Mouse (Mus musculus) neural tube, embryonic 14.5 days (tissue): Measurements from ENCODE around the gene Lipa. TPM values are rescaled to one million over a fixed set of nuclear protein-coding genes. Genes with fewer than 3 reads are reported as not detected.

ENCODE experiments used
- ATAC-seq: fragments of 200-750 bp; cut with Nextera tagmentation; 2 replicates; pipeline ENCODE4 v1.8.0; 2017; ENCODE audit warnings: low read depth, mild to moderate bottlenecking, moderate TSS enrichment, moderate library complexity
- H3K27ac ChIP-seq: fragments of 300-500 bp; sonication (generic); 2 replicates; pipeline ENCODE4 v1.5.1; 2014; ENCODE audit warnings: low read depth, mild to moderate bottlenecking, control low read depth, low read length, moderate library complexity, mixed read lengths
- H3K27me3 ChIP-seq: fragments of 300-500 bp; sonication (generic); 2 replicates; pipeline ENCODE4 v1.6.1; 2014; ENCODE audit warnings: low read length; ENCODE audit not compliant: control insufficient read depth, insufficient read depth
- H3K36me3 ChIP-seq: fragments of 300-500 bp; sonication (generic); 2 replicates; pipeline ENCODE4 v1.6.1; 2014; ENCODE audit warnings: low read length, mixed read lengths; ENCODE audit not compliant: control insufficient read depth, insufficient read depth
- H3K4me1 ChIP-seq: fragments of 300-500 bp; sonication (generic); 2 replicates; pipeline ENCODE4 v1.6.1; 2014; ENCODE audit warnings: low read length; ENCODE audit not compliant: control insufficient read depth, insufficient read depth
- H3K4me2 ChIP-seq: fragments of 300-500 bp; sonication (generic); 2 replicates; pipeline ENCODE4 v1.6.1; 2014; ENCODE audit warnings: mild to moderate bottlenecking, low read depth, low read length, control low read depth
- H3K4me3 ChIP-seq: fragments of 300-500 bp; sonication (generic); 2 replicates; pipeline ENCODE4 v1.5.1; 2014; ENCODE audit warnings: low read depth, low read length, control low read depth, mixed read lengths
- H3K9ac ChIP-seq: fragments of 300-500 bp; sonication (generic); replicated peaks from 2 replicates; pipeline ENCODE4 v1.6.1; 2014; ENCODE audit warnings: low read depth, mild to moderate bottlenecking, control low read depth, low read length, mixed read lengths
- H3K9me3 ChIP-seq: fragments of 300-500 bp; sonication (generic); 2 replicates; pipeline ENCODE4 v1.6.1; 2016; ENCODE audit warnings: low read length; ENCODE audit not compliant: control insufficient read depth
- WGBS: fragments of 180-500 bp; shearing (Covaris S2); extraction: QIAGEN DNeasy Blood & Tissue Kit; methylation state at CpG from one replicate; pipeline ENCODE4 v1.1.7; 2014; 5-methylcytosine and 5-hydroxymethylcytosine counted together
- polyA plus RNA-seq: library from polyadenylated mRNA; unstranded; fragments of >200 nt; fragmentation: Nextera tagmentation; extraction: Ambion mirVana; gene quantifications from 2 replicates; pipeline ENCODE4 v1.2.1, GENCODE M21; 2014

The Lipa gene
- polyA plus RNA-seq, 1 experiment from 2014 or later = 17.0 TPM

DNA sequence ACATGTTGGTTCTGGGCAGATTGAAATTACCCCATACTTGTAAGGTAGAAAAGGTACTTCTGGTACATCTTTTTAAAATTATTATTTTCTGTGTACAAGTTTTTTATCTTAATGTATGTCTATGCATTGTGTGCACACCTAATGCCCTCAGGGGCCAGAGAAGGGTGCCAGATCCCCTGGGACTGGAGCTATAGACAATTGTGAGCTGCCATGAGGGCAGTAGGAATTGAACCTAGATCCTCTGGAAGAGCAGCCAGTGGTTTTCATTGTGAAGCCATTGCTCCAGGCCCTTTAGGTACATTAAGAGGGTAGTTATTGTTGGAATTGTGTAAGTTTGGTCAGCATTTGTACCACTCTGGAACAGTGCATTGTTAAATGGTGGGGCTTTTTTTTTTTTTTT lies 26.8 kb upstream of the Lipa start:
- Histone ChIP-seq H3K4me3 (no peak overlapping the region), H3K4me1 (no peaks in the 10 kb centered on the region; the same call in 1 of the 2 replicates), H3K27me3 (no peaks in the 10 kb centered on the region), H3K9me3 (no peaks in the 10 kb centered on the region), H3K9ac (no peak overlapping the region), H3K27ac (no peak overlapping the region), H3K36me3 (no peaks in the 10 kb centered on the region), H3K4me2 (no peak overlapping the region)
- ATAC-seq = no peak

DNA sequence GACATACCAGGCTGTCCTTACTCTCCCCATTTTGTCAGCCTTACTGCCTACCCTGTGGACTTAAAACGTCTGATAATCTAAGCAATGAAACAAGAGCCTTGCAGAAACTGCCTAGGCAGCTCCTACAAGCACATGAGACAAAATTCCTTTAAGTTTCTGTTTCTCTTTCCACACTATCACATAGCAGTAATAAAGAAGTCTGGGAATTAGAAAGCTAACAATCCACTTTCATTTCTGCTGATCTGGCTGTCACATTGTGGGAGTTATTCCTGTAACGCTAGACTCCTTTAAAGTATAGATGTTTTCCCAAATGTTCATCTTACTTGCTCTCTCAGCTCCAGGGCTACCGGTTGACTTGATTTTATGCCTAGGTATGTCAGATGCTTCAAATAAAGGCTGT lies 26.2 kb upstream of the Lipa start:
- Histone ChIP-seq H3K27ac (no peak overlapping the region), H3K9me3 (no peaks in the 10 kb centered on the region), H3K4me3 (no peak overlapping the region), H3K36me3 (no peaks in the 10 kb centered on the region), H3K4me1 (no peaks in the 10 kb centered on the region; the same call in 1 of the 2 replicates), H3K27me3 (no peaks in the 10 kb centered on the region), H3K9ac (no peak overlapping the region), H3K4me2 (no peak overlapping the region)
- ATAC-seq = no peak
- 87% methylated on average over 3 of the region's 3 CpGs for WGBS

DNA sequence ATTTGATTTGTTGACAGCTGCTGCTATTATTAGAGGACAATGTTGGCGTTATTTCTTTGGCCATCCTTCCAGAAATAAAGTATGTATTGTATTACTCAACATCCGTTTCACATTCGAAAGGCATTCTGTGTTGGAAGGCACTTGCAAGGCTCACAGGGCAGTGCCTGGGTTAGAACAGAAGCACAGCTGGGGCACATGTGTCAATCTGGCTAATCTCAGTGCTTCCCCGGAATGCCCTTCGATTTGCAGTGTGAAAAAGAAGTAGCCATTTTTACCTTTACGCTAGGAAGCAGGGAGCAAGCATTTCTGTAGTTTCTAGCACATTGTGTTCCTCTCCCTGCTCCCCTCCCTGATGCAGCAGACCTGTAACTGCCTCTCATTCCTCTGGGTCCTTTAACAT lies 25.7 kb upstream of the Lipa start:
- H3K9ac ChIP-seq = no peak overlapping the region
- 80% methylated on average over 6 of the region's 6 CpGs for WGBS
- no peak for ATAC-seq
- H3K36me3 ChIP-seq = no peaks in the 10 kb centered on the region
- no peak overlapping the region for H3K4me2 ChIP-seq
- no peaks in the 10 kb centered on the region for H3K27me3 ChIP-seq
- no peaks in the 10 kb centered on the region for H3K9me3 ChIP-seq
- no peak overlapping the region for H3K4me3 ChIP-seq
- H3K4me1 ChIP-seq = no peaks in the 10 kb centered on the region; the same call in 1 of the 2 replicates
- H3K27ac ChIP-seq = no peak overlapping the region

DNA sequence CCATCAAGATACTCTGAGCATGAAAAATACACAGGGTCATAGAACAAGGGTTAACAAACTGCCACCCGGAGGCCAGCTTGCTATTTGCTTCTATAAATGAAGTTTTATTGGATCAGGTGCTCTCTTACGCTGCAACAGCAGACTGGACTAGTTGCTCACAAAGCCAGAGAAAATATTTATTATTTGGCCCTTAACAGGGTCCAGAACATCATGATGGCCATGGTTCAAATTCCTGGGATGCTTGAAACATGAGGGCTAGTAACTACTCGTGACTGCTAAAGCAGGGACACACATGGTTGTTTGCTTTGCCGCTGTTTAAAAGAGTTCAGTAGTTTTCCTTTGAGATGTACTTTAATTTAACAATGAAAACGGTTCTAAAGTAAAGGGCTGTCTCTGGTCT lies 24.7 kb upstream of the Lipa start:
- H3K27ac ChIP-seq = no peak overlapping the region
- WGBS = 66% methylated on average over 5 of the region's 5 CpGs
- ATAC-seq = no peak
- H3K27me3 ChIP-seq = no peaks in the 10 kb centered on the region
- H3K4me3 ChIP-seq = no peak overlapping the region
- no peaks in the 10 kb centered on the region for H3K9me3 ChIP-seq
- H3K9ac ChIP-seq = no peak overlapping the region
- no peaks in the 10 kb centered on the region for H3K36me3 ChIP-seq
- no peaks in the 10 kb centered on the region; the same call in 1 of the 2 replicates for H3K4me1 ChIP-seq
- H3K4me2 ChIP-seq = no peak overlapping the region

DNA sequence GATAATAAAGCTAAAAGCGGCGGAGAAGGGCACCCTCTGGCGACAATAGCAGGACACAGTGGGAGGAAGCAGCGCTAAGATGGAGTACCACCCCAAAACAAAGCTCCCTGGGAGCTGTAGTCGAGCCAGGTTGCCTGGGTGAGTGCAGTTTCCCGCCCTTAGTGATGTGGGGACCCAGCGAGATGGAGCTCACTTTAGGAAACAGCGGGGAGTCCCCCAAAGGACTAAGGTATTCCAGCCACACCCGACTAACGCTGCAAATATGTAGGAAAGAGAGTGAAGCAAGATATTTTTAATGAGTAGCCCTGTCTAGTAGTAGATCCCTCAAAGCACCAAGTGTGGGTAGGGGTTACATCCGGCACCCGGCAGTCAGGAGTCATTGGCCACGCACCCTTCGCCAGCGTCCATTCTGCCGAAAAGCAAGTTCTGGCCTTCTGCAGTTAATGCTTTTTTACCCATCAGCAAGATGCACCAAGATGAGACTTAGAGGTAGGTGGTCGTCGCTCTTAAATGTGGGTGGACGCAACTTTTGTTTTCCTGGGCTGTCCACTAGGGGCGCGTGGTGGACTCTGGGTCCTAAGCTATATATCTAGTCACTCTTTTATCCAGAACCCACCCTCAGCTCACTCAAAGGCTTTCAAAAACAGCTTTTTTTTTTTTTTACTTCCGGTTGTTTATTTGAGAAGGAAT lies 23.4 kb upstream of the Lipa start, which contains the start of gene Ifit2:
Gene Ifit2, plus strand, starts transcription at position 161 of the 690 bp plus-strand sequence.
- no peaks in the 10 kb centered on the region; the same call in 1 of the 2 replicates for H3K4me1 ChIP-seq
- H3K4me2 ChIP-seq = peak within 1 kb of the TSS; percentile 73
- H3K36me3 ChIP-seq = no peaks in the 10 kb centered on the region
- WGBS = 3% methylated on average over 22 of the region's 22 CpGs
- 0 out of 2 replicates have a peak within 1 kb of the TSS, but pooled peaks have one; percentile 23 for H3K27ac ChIP-seq
- H3K27me3 ChIP-seq = no peaks in the 10 kb centered on the region
- H3K9ac ChIP-seq = peak within 1 kb of the TSS; percentile 25
- peak within 1 kb of the TSS; percentile 40 for H3K4me3 ChIP-seq
- ATAC-seq = peak; percentile 96
- no peaks in the 10 kb centered on the region for H3K9me3 ChIP-seq

DNA sequence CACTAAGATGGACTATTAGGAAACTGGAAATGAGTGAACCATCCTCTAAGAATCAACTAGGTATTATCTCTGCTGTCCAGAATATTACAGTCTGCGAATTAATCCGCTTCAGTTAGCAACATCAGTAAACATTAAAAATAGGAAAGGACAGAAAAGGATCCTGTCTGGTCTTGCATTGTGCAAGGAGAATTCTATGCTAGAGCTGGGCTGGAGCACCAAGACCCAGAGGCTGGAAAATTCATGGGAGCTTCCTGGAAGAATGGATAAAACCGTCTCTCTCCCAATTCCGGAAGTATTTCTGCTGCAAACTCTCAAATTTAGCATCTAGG lies 22.9 kb upstream of the Lipa start:
- Histone ChIP-seq H3K9ac (peak overlapping the region; percentile 25; the same call in 1 of the 2 replicates), H3K4me1 (no peaks in the 10 kb centered on the region; the same call in 1 of the 2 replicates), H3K4me2 (peak overlapping the region; percentile 73), H3K36me3 (no peaks in the 10 kb centered on the region), H3K27me3 (no peaks in the 10 kb centered on the region), H3K27ac (no peak overlapping the region), H3K4me3 (peak overlapping the region; percentile 40), H3K9me3 (no peaks in the 10 kb centered on the region)
- 37% methylated on average over 4 of the region's 4 CpGs for WGBS
- no peak for ATAC-seq

DNA sequence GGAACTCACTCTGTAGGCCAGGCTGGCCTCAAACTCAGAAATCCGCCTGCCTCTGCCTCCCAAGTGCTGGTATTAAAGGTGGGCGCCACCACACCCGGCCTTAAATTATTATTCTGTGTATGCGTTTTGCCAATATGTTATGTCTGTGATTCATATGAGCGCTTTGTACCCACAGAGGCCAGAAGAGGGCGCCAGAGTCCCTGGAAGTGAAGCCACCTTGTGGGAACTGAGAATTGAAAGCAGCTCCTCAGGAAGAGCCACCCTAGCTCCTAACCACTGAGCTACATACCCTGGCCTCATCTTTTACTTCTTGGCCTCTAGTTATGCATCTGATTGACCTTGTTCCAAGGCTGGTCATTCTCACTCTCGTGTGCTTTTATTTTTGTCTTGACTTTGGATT lies 20.7 kb upstream of the Lipa start:
- no peaks in the 10 kb centered on the region for H3K27me3 ChIP-seq
- no peaks in the 10 kb centered on the region for H3K36me3 ChIP-seq
- H3K4me2 ChIP-seq = no peak overlapping the region
- H3K4me1 ChIP-seq = no peaks in the 10 kb centered on the region; the same call in 1 of the 2 replicates
- no peak for ATAC-seq
- 29% methylated on average over 7 of the region's 7 CpGs for WGBS
- no peak overlapping the region for H3K9ac ChIP-seq
- H3K9me3 ChIP-seq = no peaks in the 10 kb centered on the region
- no peak overlapping the region for H3K4me3 ChIP-seq
- H3K27ac ChIP-seq = no peak overlapping the region

DNA sequence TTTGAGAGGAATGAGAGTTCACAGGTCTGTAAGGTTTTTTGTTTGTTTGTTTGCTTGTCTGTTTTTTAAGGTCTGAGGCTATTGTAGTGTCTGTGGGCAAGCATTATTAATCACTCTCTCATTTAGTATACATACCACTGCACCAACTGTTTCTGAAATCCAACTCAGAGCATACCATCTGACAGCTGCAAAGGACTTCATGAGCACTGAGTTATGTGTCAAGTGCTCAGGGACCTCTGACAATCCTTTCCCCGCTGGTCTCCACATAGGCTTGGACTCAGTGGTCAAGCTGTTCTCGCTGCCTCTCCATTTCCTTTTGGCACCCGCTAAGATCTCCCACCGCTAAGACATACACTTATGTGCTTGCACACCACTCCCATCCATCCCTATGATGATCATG lies 18.9 kb upstream of the Lipa start:
- H3K27me3 ChIP-seq = no peaks in the 10 kb centered on the region
- ATAC-seq = no peak

DNA sequence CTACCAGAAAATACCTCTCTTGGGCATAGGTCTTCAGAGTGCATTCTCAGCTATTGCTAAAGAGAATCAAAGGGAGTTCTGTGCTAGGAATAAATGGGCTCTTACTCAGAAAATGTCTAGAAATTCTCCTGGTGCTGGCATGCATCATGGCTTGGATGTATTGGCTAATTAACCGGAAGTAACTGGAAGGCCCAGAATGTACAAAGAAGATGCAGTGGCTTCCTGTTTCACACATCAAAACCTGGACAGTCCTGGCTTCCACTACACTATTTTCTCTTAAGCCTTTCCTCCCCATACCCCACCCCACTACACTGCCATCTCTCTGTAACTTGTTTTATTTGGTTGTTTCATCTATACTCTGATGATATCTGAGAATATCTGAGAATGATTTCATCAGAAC lies 12.1 kb upstream of the Lipa start:
- H3K9ac ChIP-seq = no peak overlapping the region
- no peaks in the 10 kb centered on the region for H3K4me1 ChIP-seq
- no peaks in the 10 kb centered on the region for H3K9me3 ChIP-seq
- ATAC-seq = no peak
- H3K4me2 ChIP-seq = no peak overlapping the region
- H3K4me3 ChIP-seq = no peak overlapping the region
- H3K27ac ChIP-seq = no peak overlapping the region
- H3K27me3 ChIP-seq = no peaks in the 10 kb centered on the region
- 77% methylated on average over 1 of the region's 1 CpGs for WGBS
- H3K36me3 ChIP-seq = no peaks in the 10 kb centered on the region

More for the DNA sequence above, 18.9 kb upstream of the Lipa start:
- H3K36me3 ChIP-seq = no peaks in the 10 kb centered on the region
- H3K27ac ChIP-seq = no peak overlapping the region
- no peaks in the 10 kb centered on the region; the same call in 1 of the 2 replicates for H3K4me1 ChIP-seq
- no peaks in the 10 kb centered on the region for H3K9me3 ChIP-seq
- no peak overlapping the region for H3K4me2 ChIP-seq
- WGBS = 88% methylated on average over 4 of the region's 4 CpGs
- no peak overlapping the region for H3K9ac ChIP-seq
- H3K4me3 ChIP-seq = no peak overlapping the region
